Mouse (Mus musculus) layer of hippocampus, postnatal 25 days (tissue): Measurements from ENCODE around the gene Gm10665. TPM values are rescaled to one million over a fixed set of nuclear protein-coding genes. Genes with fewer than 3 reads are reported as not detected.
"Not testable (repeated sequence)": the region's sequence is repeated elsewhere in the genome, so short reads cannot be mapped to it uniquely, and the experiment has no call there.

Source experiments
- DNase-seq, 2 experiments: peaks; one replicate each; pipeline ENCODE4 v3.0.0; 2022; ENCODE audit warnings: mixed read lengths in 2 of 2, low spot score in 1 of 2; ENCODE audit errors: extremely low spot score in 1 of 2
- total RNA-seq, 2 experiments: library from RNA; stranded (reverse); gene quantifications; 2 replicates each; pipeline ENCODE4 v1.2.3; 2021

Gene Gm10665
- total RNA-seq: not detected

DNA sequence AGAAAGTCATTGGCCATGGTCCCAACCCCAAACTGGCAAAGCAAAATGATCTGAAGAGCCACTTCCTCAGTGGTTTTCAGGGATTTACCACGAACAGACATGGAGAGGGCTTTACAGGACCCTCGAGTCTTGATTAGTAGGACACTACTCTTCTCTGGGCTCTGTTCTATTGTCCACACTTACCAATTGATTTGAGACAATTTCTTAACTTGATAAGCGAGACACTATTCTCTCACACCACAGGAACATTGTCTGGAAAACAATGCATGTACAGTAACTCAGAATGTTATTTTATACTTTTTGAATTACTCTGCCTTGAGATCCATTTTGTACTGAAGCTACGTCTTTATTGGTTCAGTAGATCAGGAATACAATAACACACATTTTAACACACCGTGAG is at the start of gene Gm10665:
Gene Gm10665 (minus strand): TSS at position 101 of the 400 bp plus-strand sequence.
- not testable (repeated sequence) for DNase-seq

DNA sequence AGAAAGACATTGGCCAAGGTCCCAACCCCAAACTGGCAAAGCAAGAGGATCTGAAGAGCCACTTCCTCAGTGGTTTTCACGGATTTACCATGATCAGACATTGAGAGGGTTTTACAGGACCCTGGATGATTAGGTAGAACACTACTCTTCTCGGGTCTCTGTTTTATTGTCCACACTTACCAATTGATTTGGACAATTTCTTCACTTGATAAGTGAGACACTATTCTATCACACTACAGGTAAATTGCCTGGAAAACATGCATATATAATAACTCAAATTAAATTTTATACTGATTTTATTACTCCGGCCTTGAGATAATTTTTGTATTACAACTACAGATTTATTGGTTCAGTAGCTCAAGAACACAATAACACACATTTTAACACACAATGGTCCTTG is 35.7 kb upstream of the Gm10665 start, which contains the start of gene Vmn1r151:
Gene Vmn1r151 (minus strand): TSS at position 101 of the 400 bp plus-strand sequence.
- not testable (repeated sequence) for DNase-seq

DNA sequence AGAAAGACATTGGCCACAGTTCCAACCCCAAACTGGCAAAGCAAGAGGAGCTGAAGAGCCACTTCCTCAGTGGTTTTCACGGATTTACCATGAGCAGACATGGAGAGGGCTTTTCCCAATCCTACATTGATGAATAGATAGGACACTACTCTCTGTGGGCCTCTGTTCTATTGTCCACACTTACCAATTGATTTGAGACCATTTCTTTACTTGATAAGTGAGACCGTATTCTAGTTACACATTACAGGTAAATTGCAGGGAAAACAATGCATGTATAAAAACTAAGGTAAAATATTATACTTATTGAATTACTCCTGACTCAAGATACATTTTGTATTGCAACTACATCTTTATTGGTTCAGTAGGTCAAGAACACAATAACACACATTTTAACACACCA is 25.7 kb downstream of the Gm10665 start, which contains the start of gene Vmn1r149:
Gene Vmn1r149 (minus strand): TSS at position 101 of the 400 bp plus-strand sequence.
- not testable (repeated sequence) for DNase-seq

DNA sequence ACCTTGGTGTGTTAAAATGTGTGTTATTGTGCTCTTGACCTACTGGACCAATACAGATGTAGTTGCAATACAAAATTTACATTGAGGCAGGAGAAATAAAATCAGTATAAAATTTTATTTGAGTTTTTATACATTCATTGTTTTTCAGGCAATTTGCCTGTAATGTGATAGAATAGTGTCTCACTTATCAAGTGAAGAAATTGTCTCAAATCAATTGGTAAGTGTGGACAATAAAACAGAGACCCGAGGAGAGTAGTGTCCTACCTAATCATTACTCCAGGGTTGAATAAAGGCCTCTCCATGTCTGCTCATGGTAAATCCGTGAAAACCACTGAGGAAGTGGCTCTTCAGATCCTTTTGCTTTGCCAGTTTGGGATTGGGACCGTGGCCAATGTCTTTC is 50.6 kb downstream of the Gm10665 start, which contains the start of gene Vmn1r148:
Gene Vmn1r148 (plus strand): TSS at position 301 of the 400 bp plus-strand sequence.
- DNase-seq: not testable (repeated sequence)

Other genes with a start within 250 kb of the Gm10665 start
- gene Gm8453, start 234.6 kb downstream of the Gm10665 start, total RNA-seq: not detected
- not detected for gene Gm4187, start 134.4 kb downstream of the Gm10665 start, total RNA-seq
- not detected for gene Gm8660, start 93.0 kb downstream of the Gm10665 start, total RNA-seq
- not detected for gene Vmn1r148, start 50.5 kb downstream of the Gm10665 start, total RNA-seq
- not detected for gene Vmn1r149, start 25.8 kb downstream of the Gm10665 start, total RNA-seq
- not detected for gene Vmn1r151, start 35.6 kb upstream of the Gm10665 start, total RNA-seq
- gene Vmn1r152, start 58.9 kb upstream of the Gm10665 start, total RNA-seq: not detected
- not detected for gene Gm8677, start 70.8 kb upstream of the Gm10665 start, total RNA-seq
- not detected for gene Gm4201, start 101.3 kb upstream of the Gm10665 start, total RNA-seq
- gene Gm4565, start 124.1 kb upstream of the Gm10665 start, total RNA-seq: not detected
- gene Vmn1r155, start 193.9 kb upstream of the Gm10665 start, total RNA-seq: not detected
- not detected for gene Gm8693, start 228.2 kb upstream of the Gm10665 start, total RNA-seq